16 mouse cellular contexts compared by ENCODE assay signal in genomic region chr11:70583775-70584174, GRCm38 (mm10). TPM values are rescaled to one million over a fixed set of nuclear protein-coding genes. Genes with fewer than 3 reads are reported as not detected.
DNase-seq lines count a peak whose midpoint lies in the region; ATAC-seq and TF ChIP-seq lines count a peak whose summit lies in the region.
"Had no signal": no experiment of that assay in that cellular context is flagged by ENCODE, and none has a peak within 500 bp of the region (broad histone marks: within the 10 kb centered on the region; RNA-seq: fewer than 3 reads in every experiment).

No protein-coding gene starts in this region.

- H3K4me1 ChIP-seq in heart, adult 2 months (ENCODE audit: control insufficient read depth, insufficient read depth, low read length): peaks cover 44% of the 10 kb centered on the region
- H3K4me1 ChIP-seq in embryonic facial prominence, embryonic 10.5 days: peaks cover 68% of the 10 kb centered on the region
- peaks cover 57% of the 10 kb centered on the region for H3K4me1 ChIP-seq in liver, postnatal 0 days (ENCODE audit: insufficient read depth)

- no peak overlapping the region for H3K9ac ChIP-seq in heart, adult 2 months (ENCODE audit: low read depth, low read length)
- H3K9ac ChIP-seq in liver, postnatal 0 days (replicated peaks): no peak overlapping the region
- H3K9ac ChIP-seq: hindbrain, embryonic 15.5 days had no signal

- H3K4me2 ChIP-seq in liver, postnatal 0 days (ENCODE audit: low read depth, low read length): no peak overlapping the region
- H3K4me2 ChIP-seq: hindbrain, embryonic 15.5 days had no signal

- no peak overlapping the region for H3K4me3 ChIP-seq in heart, adult 2 months
- no peak overlapping the region for H3K4me3 ChIP-seq in left cerebral cortex, adult 2 months
- no peak overlapping the region for H3K4me3 ChIP-seq in embryonic facial prominence, embryonic 10.5 days
- no peak overlapping the region for H3K4me3 ChIP-seq in liver, postnatal 0 days (ENCODE audit: low read depth, low read length)
- H3K4me3 ChIP-seq: hindbrain, embryonic 15.5 days had no signal

- no peaks in the 10 kb centered on the region for H3K9me3 ChIP-seq in embryonic facial prominence, embryonic 10.5 days
- H3K9me3 ChIP-seq in liver, postnatal 0 days (ENCODE audit: low read length): no peaks in the 10 kb centered on the region
- H3K9me3 ChIP-seq: hindbrain, embryonic 15.5 days had no signal

- TF ChIP-seq EP300 in heart, adult 2 months (IDR thresholded peaks at IDR 0.05; ENCODE audit: insufficient read depth, low read depth, low read length): no peak
- TF ChIP-seq EP300 in liver, postnatal 0 days (IDR thresholded peaks at IDR 0.05; ENCODE audit: low read depth): no peak

- ATAC-seq in liver, postnatal 0 days: no peak

- WGBS in heart, adult 2 months: 85% methylated on average over 7 of the region's 7 CpGs
- 88% methylated on average over 7 of the region's 7 CpGs for WGBS in embryonic facial prominence, embryonic 10.5 days
- WGBS in liver, postnatal 0 days (ENCODE audit: insufficient replicate concordance): 80% methylated on average over 7 of the region's 7 CpGs

- no peaks in the 10 kb centered on the region for H3K27me3 ChIP-seq in heart, adult 2 months (ENCODE audit: control insufficient read depth, insufficient read depth, low read length)
- H3K27me3 ChIP-seq in embryonic facial prominence, embryonic 10.5 days (replicated peaks; ENCODE audit: low read depth, poor library complexity, severe bottlenecking): no peaks in the 10 kb centered on the region
- H3K27me3 ChIP-seq in liver, postnatal 0 days (ENCODE audit: insufficient read depth, low read length): no peaks in the 10 kb centered on the region
- H3K27me3 ChIP-seq: hindbrain, embryonic 15.5 days had no signal

- H3K27ac ChIP-seq in heart, adult 2 months: peak overlapping the region; percentile 58
- peak overlapping the region; percentile 73 for H3K27ac ChIP-seq in left cerebral cortex, adult 2 months
- H3K27ac ChIP-seq in embryonic facial prominence, embryonic 10.5 days (replicated peaks): peak overlapping the region; percentile 57; the same call in 1 of the 2 replicates
- peak overlapping the region; percentile 17; the same call in 1 of the 2 replicates for H3K27ac ChIP-seq in liver, postnatal 0 days (ENCODE audit: low read depth)
- H3K27ac ChIP-seq: hindbrain, embryonic 15.5 days had no signal

- intact Hi-C loops in heart, adult 2 months (cut with DNase I): no loop called here
- intact Hi-C loops in left cerebral cortex, adult 2 months (cut with DNase I): loop anchor here (2.0 kb wide), 1 partner anchor 19 kb away; no protein-coding TSS in a partner anchor
- intact Hi-C loops in left cerebral cortex, postnatal 14 days (cut with DNase I): no loop called here

- H3K79me2 ChIP-seq in heart, adult 2 months (replicated peaks; ENCODE audit: control insufficient read depth, insufficient read depth, low read length): peaks cover 7% of the 10 kb centered on the region

- no peak for TF ChIP-seq POLR2A in heart, adult 2 months (IDR thresholded peaks at IDR 0.05; ENCODE audit: insufficient read depth, low read depth, low read length)

- DNase-seq in heart, adult 2 months: no peak
- no peak for DNase-seq in heart, adult 9 months (ENCODE audit: low spot score in 2 of 2)
- DNase-seq in left cerebral cortex, adult 2 months (ENCODE audit: extremely low spot score in 1 of 2, low spot score in 2 of 2): no peak
- DNase-seq in left cerebral cortex, postnatal 14 days (ENCODE audit: low spot score in 2 of 2): no peak
- DNase-seq in embryonic facial prominence, embryonic 10.5 days (ENCODE audit: low spot score): no peak
- DNase-seq in liver, postnatal 0 days: no peak
- no peak for DNase-seq in right cerebral cortex, postnatal 36 days (ENCODE audit: low spot score in 2 of 2)
- no peak for DNase-seq in layer of hippocampus, postnatal 25 days (ENCODE audit: extremely low spot score in 1 of 2, low spot score in 1 of 2)
- DNase-seq: adrenal gland, postnatal 36 days; cerebellum, adult 9-11 months; gastrocnemius, postnatal 10 days; layer of hippocampus, postnatal 36 days; lung, postnatal 14 days; thymus, postnatal 36 days had no signal

- TF ChIP-seq CTCF in heart, adult 2 months (IDR thresholded peaks at IDR 0.05): no peak
- no peak; the same call in 1 of the 2 replicates for TF ChIP-seq CTCF in left cerebral cortex, adult 2 months (IDR thresholded peaks at IDR 0.05)
- TF ChIP-seq CTCF in liver, postnatal 0 days (IDR thresholded peaks at IDR 0.05; ENCODE audit: low read depth): 0 out of 2 replicates have a peak, but pooled peaks have one; percentile 9

- H3K36me3 ChIP-seq in heart, adult 2 months (ENCODE audit: control insufficient read depth, insufficient read depth, low read length): peaks cover 6% of the 10 kb centered on the region
- peaks cover 6% of the 10 kb centered on the region; the same call in 1 of the 2 replicates for H3K36me3 ChIP-seq in embryonic facial prominence, embryonic 10.5 days (replicated peaks)
- H3K36me3 ChIP-seq in liver, postnatal 0 days (replicated peaks; ENCODE audit: insufficient read depth, low read length): no peaks in the 10 kb centered on the region
- H3K36me3 ChIP-seq: hindbrain, embryonic 15.5 days had no signal

RNA-seq across cellular contexts. Expression of gene Mink1, which starts 21.1 kb away (rescaled TPM):
- 10 to 100 TPM; 41.3 to 46.8 TPM for total RNA-seq in heart, adult 2 months (2021)
- 40.8 and 49.6 TPM in 2 replicates for polyA plus RNA-seq in heart, adult 2 months (2012; rRNA removed)
- total RNA-seq in left cerebral cortex, adult 2 months (2021): 100 to 1,000 TPM; 411 to 445 TPM
- 100 to 1,000 TPM; 346 to 351 TPM for total RNA-seq in left cerebral cortex, postnatal 14 days (2021)
- polyA plus RNA-seq in embryonic facial prominence, embryonic 10.5 days (2016; fragmentation: Nextera tagmentation; extraction: Ambion mirVana): 14.6 and 15.2 TPM in 2 replicates
- 3.7 and 3.9 TPM in 2 replicates for polyA plus RNA-seq in liver, postnatal 0 days (2015; fragmentation: Nextera tagmentation; extraction: Ambion mirVana)
- total RNA-seq in layer of hippocampus, postnatal 25 days (2021): 100 to 1,000 TPM; 434 to 488 TPM

RNA-seq across cellular contexts. Expression of gene 4930544D05Rik, which starts 31.9 kb away (rescaled TPM):
- not detected for total RNA-seq in heart, adult 2 months (2021)
- polyA plus RNA-seq in heart, adult 2 months (2012; rRNA removed): 0.31 TPM in 1 of 2 replicates, not detected in the other
- under 1 TPM; 0.61 TPM for total RNA-seq in left cerebral cortex, adult 2 months (2021)
- 1 to 10 TPM in 1 of 2 experiments, under 1 TPM in 1; 0.51 to 1.2 TPM for total RNA-seq in left cerebral cortex, postnatal 14 days (2021)
- polyA plus RNA-seq in embryonic facial prominence, embryonic 10.5 days (2016; fragmentation: Nextera tagmentation; extraction: Ambion mirVana): not detected in 2 replicates
- polyA plus RNA-seq in liver, postnatal 0 days (2015; fragmentation: Nextera tagmentation; extraction: Ambion mirVana): not detected in 2 replicates
- under 1 TPM in 1 of 2 experiments, not detected in 1; 0.66 TPM for total RNA-seq in layer of hippocampus, postnatal 25 days (2021)
- total RNA-seq: adrenal gland, postnatal 36 days; gastrocnemius, postnatal 10 days had no signal
- polyA plus RNA-seq: C2C12; hindbrain, embryonic 15.5 days had no signal

RNA-seq across cellular contexts. Expression of gene Chrne, which starts 35.2 kb away (rescaled TPM):
- not detected for total RNA-seq in heart, adult 2 months (2021)
- polyA plus RNA-seq in heart, adult 2 months (2012; rRNA removed): not detected in 2 replicates
- not detected for total RNA-seq in left cerebral cortex, adult 2 months (2021)
- total RNA-seq in left cerebral cortex, postnatal 14 days (2021): not detected
- polyA plus RNA-seq in embryonic facial prominence, embryonic 10.5 days (2016; fragmentation: Nextera tagmentation; extraction: Ambion mirVana): not detected in 2 replicates
- 0.19 TPM in 1 of 2 replicates, not detected in the other for polyA plus RNA-seq in liver, postnatal 0 days (2015; fragmentation: Nextera tagmentation; extraction: Ambion mirVana)
- total RNA-seq in layer of hippocampus, postnatal 25 days (2021): under 1 TPM in 1 of 2 experiments, not detected in 1; 0.44 TPM
- total RNA-seq: adrenal gland, postnatal 36 days; layer of hippocampus, postnatal 36 days had no signal

RNA-seq across cellular contexts. Expression of gene Pld2, which starts 43.9 kb away (rescaled TPM):
- total RNA-seq in heart, adult 2 months (2021): 1 to 10 TPM; 4.3 to 5.8 TPM
- polyA plus RNA-seq in heart, adult 2 months (2012; rRNA removed): 15.1 and 21.0 TPM in 2 replicates
- total RNA-seq in left cerebral cortex, adult 2 months (2021): 10 to 100 TPM; 12.8 to 13.6 TPM
- 10 to 100 TPM; 14.8 to 17.4 TPM for total RNA-seq in left cerebral cortex, postnatal 14 days (2021)
- 3.2 and 3.7 TPM in 2 replicates for polyA plus RNA-seq in embryonic facial prominence, embryonic 10.5 days (2016; fragmentation: Nextera tagmentation; extraction: Ambion mirVana)
- polyA plus RNA-seq in liver, postnatal 0 days (2015; fragmentation: Nextera tagmentation; extraction: Ambion mirVana): 1.6 and 1.8 TPM in 2 replicates
- 10 to 100 TPM; 16.2 to 18.9 TPM for total RNA-seq in layer of hippocampus, postnatal 25 days (2021)

RNA-seq across cellular contexts. Expression of gene Gm40193, which starts 51.0 kb away (rescaled TPM):
- not detected for total RNA-seq in heart, adult 2 months (2021)
- not detected in 2 replicates for polyA plus RNA-seq in heart, adult 2 months (2012; rRNA removed)
- total RNA-seq in left cerebral cortex, adult 2 months (2021): not detected
- total RNA-seq in left cerebral cortex, postnatal 14 days (2021): not detected
- polyA plus RNA-seq in embryonic facial prominence, embryonic 10.5 days (2016; fragmentation: Nextera tagmentation; extraction: Ambion mirVana): not detected in 2 replicates
- not detected in 2 replicates for polyA plus RNA-seq in liver, postnatal 0 days (2015; fragmentation: Nextera tagmentation; extraction: Ambion mirVana)
- not detected for total RNA-seq in layer of hippocampus, postnatal 25 days (2021)
- total RNA-seq: adrenal gland, postnatal 36 days; gastrocnemius, postnatal 10 days; layer of hippocampus, postnatal 36 days had no signal
- polyA plus RNA-seq: C2C12; hindbrain, embryonic 15.5 days had no signal

Comparison
In these comparisons a context has a peak if more than half of its experiments do, and no peak if none do; other contexts are left out.
1. H3K27ac ChIP-seq: peak in every context shown above with its lines; median percentile 73 in left cerebral cortex, adult 2 months; 58 in heart, adult 2 months; 57 in embryonic facial prominence, embryonic 10.5 days; 17 in liver, postnatal 0 days.
2. RNA of gene Mink1, which starts 21.1 kb away (total RNA-seq): 434 to 488 TPM in layer of hippocampus, postnatal 25 days, 411 to 445 TPM in left cerebral cortex, adult 2 months and 346 to 351 TPM in left cerebral cortex, postnatal 14 days; 41.3 to 46.8 TPM in heart, adult 2 months; every median in the first group is over 4 times any median in the second.